Mouse (Mus musculus) cerebellum, postnatal 10 days (tissue): ENCODE measurements around the gene Rhot1.
"Not testable (repeated sequence)": the region's sequence is repeated elsewhere in the genome, so short reads cannot be mapped to it uniquely, and the experiment has no call there.

ENCODE experiments used
- DNase-seq, 2 experiments: peaks; one replicate each; pipeline ENCODE4 v3.0.0; 2021; ENCODE audit warnings: mixed read lengths in 2 of 2

Rhot1 gene

GRCm38 (mm10) chr11:80196351-80196750 is 12.5 kb upstream of the Rhot1 start:
- DNase-seq: no peak

- DNase-seq: no peak
These were observed 9.5 kb upstream of the Rhot1 start for GRCm38 (mm10) chr11:80199316-80199715.

- no peak for DNase-seq
These were observed 9.0 kb upstream of the Rhot1 start for GRCm38 (mm10) chr11:80199773-80200172.

- DNase-seq: peak; percentile 24 to 32
These were observed 8.5 kb upstream of the Rhot1 start for GRCm38 (mm10) chr11:80200326-80200725.

GRCm38 (mm10) chr11:80202296-80202695 is 6.5 kb upstream of the Rhot1 start:
- DNase-seq: no peak

GRCm38 (mm10) chr11:80204037-80204436 is 4.8 kb upstream of the Rhot1 start:
- DNase-seq: peak; percentile 14 to 42

GRCm38 (mm10) chr11:80204941-80205340 is 3.9 kb upstream of the Rhot1 start:
- no peak for DNase-seq

GRCm38 (mm10) chr11:80208465-80208859 is 357 bp upstream of the Rhot1 start:
- DNase-seq: no peak

GRCm38 (mm10) chr11:80210321-80210720 is 1.5 kb downstream of the Rhot1 start:
- DNase-seq: no peak

GRCm38 (mm10) chr11:80212282-80212681 is 3.5 kb downstream of the Rhot1 start:
- no peak for DNase-seq

- no peak for DNase-seq
These were observed 6.5 kb downstream of the Rhot1 start for GRCm38 (mm10) chr11:80215291-80215690.

- DNase-seq: no peak
These were observed 10.0 kb downstream of the Rhot1 start for GRCm38 (mm10) chr11:80218657-80219293.

- DNase-seq: not testable (repeated sequence)
These were observed 21.2 kb downstream of the Rhot1 start for GRCm38 (mm10) chr11:80230066-80230465.

GRCm38 (mm10) chr11:80237278-80237677 is 28.5 kb downstream of the Rhot1 start:
- no peak for DNase-seq

- DNase-seq: no peak
These were observed 29.5 kb downstream of the Rhot1 start for GRCm38 (mm10) chr11:80238306-80238705.

- peak in 1 of 2 experiments; percentile 14 for DNase-seq
These were observed 38.2 kb downstream of the Rhot1 start for GRCm38 (mm10) chr11:80247026-80247425.

- no peak for DNase-seq
These were observed 39.7 kb downstream of the Rhot1 start for GRCm38 (mm10) chr11:80248531-80248930.

- DNase-seq: no peak
These were observed 55.3 kb downstream of the Rhot1 start for GRCm38 (mm10) chr11:80264137-80264536.

- DNase-seq: no peak
These were observed 62.3 kb downstream of the Rhot1 start for GRCm38 (mm10) chr11:80271096-80271495.

GRCm38 (mm10) chr11:80275011-80275410 is 66.2 kb downstream of the Rhot1 start:
- no peak for DNase-seq

GRCm38 (mm10) chr11:80278054-80278453 is 69.2 kb downstream of the Rhot1 start:
- DNase-seq: no peak

GRCm38 (mm10) chr11:80283786-80284185 is 75.0 kb downstream of the Rhot1 start:
- DNase-seq: peak; percentile 35 to 43

- no peak for DNase-seq
These were observed 75.8 kb downstream of the Rhot1 start for GRCm38 (mm10) chr11:80284641-80285040.

- DNase-seq: peak; percentile 82 to 90
These were observed 78.3 kb downstream of the Rhot1 start for GRCm38 (mm10) chr11:80287150-80287549.
